ENCODE assay signal across 8 mouse cellular contexts in the genomic region with DNA sequence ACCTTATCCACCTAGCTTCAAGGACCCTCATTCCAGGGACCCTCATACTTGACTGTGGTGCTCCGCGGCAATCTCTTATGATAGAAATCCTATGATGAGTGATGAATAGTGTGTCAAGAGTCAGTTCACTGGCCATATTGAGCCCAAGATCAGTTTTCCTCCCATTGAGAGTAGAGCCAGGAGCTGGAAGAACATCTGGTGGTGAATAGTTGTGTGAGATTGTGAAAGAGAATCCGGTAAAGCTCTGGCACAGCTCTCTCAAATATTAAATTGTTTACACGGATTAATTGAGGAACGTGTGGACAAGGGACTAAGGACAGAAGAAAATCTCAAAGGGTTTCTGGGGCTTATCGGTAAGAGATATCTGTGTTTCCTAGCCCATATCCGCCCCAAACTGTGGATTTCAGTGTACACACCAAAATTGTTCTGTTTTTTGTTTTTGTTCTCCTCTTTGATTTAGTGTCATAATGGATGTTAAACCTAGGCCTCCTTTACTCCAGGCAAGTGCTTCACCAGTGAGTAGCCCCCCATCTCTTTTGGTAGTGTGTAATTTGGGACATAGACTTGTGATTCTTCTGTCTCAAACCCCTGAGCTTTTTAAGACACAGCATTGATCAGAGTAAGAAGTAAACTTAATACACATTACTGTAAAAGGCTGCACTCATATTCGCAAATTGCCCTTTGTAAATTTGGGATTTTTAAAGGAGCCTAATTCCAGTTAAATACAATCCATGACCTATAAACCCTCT. TPM values are rescaled to one million over a fixed set of nuclear protein-coding genes. Genes with fewer than 3 reads are reported as not detected.
DNase-seq lines count a peak whose midpoint lies in the region; ATAC-seq lines count a peak whose summit lies in the region.

No protein-coding gene starts in this region.

- H3K9ac ChIP-seq in heart, embryonic 11.5 days (ENCODE audit: low read depth, low read length), result no peak overlapping the region; the same call in 1 of the 2 replicates
- no peak overlapping the region for H3K9ac ChIP-seq in hindbrain, embryonic 14.5 days
- no peak overlapping the region for H3K9ac ChIP-seq in midbrain, embryonic 11.5 days (ENCODE audit: low read length)

- no peak overlapping the region; the same call in 1 of the 2 replicates for H3K27ac ChIP-seq in heart, embryonic 11.5 days (ENCODE audit: low read depth, low read length)
- H3K27ac ChIP-seq in hindbrain, embryonic 14.5 days, result peak overlapping the region; percentile 85; the same call in 1 of the 2 replicates
- no peak overlapping the region for H3K27ac ChIP-seq in midbrain, embryonic 11.5 days (ENCODE audit: low read depth, low read length)

- H3K27me3 ChIP-seq in heart, embryonic 11.5 days (ENCODE audit: control insufficient read depth, insufficient read depth, low read length), result no peaks in the 10 kb centered on the region
- no peaks in the 10 kb centered on the region for H3K27me3 ChIP-seq in hindbrain, embryonic 14.5 days (ENCODE audit: control insufficient read depth, insufficient read depth, low read length)
- no peaks in the 10 kb centered on the region for H3K27me3 ChIP-seq in midbrain, embryonic 11.5 days (ENCODE audit: control insufficient read depth, insufficient read depth, low read length)

- H3K4me3 ChIP-seq in heart, embryonic 11.5 days (ENCODE audit: low read depth, low read length), result peak overlapping the region; percentile 84
- peak overlapping the region; percentile 61 for H3K4me3 ChIP-seq in hindbrain, embryonic 14.5 days (replicated peaks; ENCODE audit: low read length)
- H3K4me3 ChIP-seq in midbrain, embryonic 11.5 days (ENCODE audit: low read depth, low read length), result peak overlapping the region; percentile 82

- no peak for DNase-seq in heart, postnatal 4 days
- DNase-seq in adipocyte (ENCODE audit: low spot score), result peak; percentile 91
- DNase-seq in hindbrain, embryonic 14.5 days (ENCODE audit: low spot score), result no peak
- no peak for DNase-seq in midbrain, embryonic 11.5 days (ENCODE audit: low spot score, missing footprints)
- DNase-seq in thymus, postnatal 36 days, result no peak
- no peak for DNase-seq in embryo, embryonic 10 days (ENCODE audit: low spot score)
- DNase-seq in lung, postnatal 25 days (ENCODE audit: low spot score), result no peak

- H3K9me3 ChIP-seq in heart, embryonic 11.5 days (replicated peaks; ENCODE audit: control insufficient read depth, low read length), result no peaks in the 10 kb centered on the region
- H3K9me3 ChIP-seq in hindbrain, embryonic 14.5 days (ENCODE audit: control insufficient read depth, low read length), result peaks cover 6% of the 10 kb centered on the region; the same call in 1 of the 2 replicates
- H3K9me3 ChIP-seq in midbrain, embryonic 11.5 days (ENCODE audit: control insufficient read depth, low read length), result no peaks in the 10 kb centered on the region

- no peaks in the 10 kb centered on the region for H3K4me1 ChIP-seq in heart, embryonic 11.5 days (ENCODE audit: control insufficient read depth, insufficient read depth, low read length)
- peaks cover 3% of the 10 kb centered on the region; the same call in 1 of the 2 replicates for H3K4me1 ChIP-seq in hindbrain, embryonic 14.5 days (replicated peaks; ENCODE audit: control insufficient read depth, insufficient read depth, low read length)
- no peaks in the 10 kb centered on the region for H3K4me1 ChIP-seq in midbrain, embryonic 11.5 days (ENCODE audit: control insufficient read depth, insufficient read depth, low read length)

- ATAC-seq in heart, embryonic 11.5 days (replicated peaks; ENCODE audit: insufficient number of reproducible peaks, low FRiP score, low TSS enrichment), result no peak
- no peak for ATAC-seq in hindbrain, embryonic 14.5 days (ENCODE audit: low FRiP score)
- peak; percentile 41 for ATAC-seq in midbrain, embryonic 11.5 days (ENCODE audit: low FRiP score)

- WGBS in heart, embryonic 11.5 days (ENCODE audit: insufficient replicate concordance), result 73% methylated on average over 8 of the region's 8 CpGs
- 78% methylated on average over 8 of the region's 8 CpGs for WGBS in hindbrain, embryonic 14.5 days
- WGBS in midbrain, embryonic 11.5 days, result 77% methylated on average over 8 of the region's 8 CpGs

- H3K4me2 ChIP-seq in heart, embryonic 11.5 days, result peak overlapping the region; percentile 76; the same call in 1 of the 2 replicates
- peak overlapping the region; percentile 73 for H3K4me2 ChIP-seq in hindbrain, embryonic 14.5 days (replicated peaks)
- H3K4me2 ChIP-seq in midbrain, embryonic 11.5 days, result no peak overlapping the region; the same call in 1 of the 2 replicates

- H3K36me3 ChIP-seq in heart, embryonic 11.5 days (ENCODE audit: control insufficient read depth, insufficient read depth, low read length), result no peaks in the 10 kb centered on the region
- H3K36me3 ChIP-seq in hindbrain, embryonic 14.5 days (replicated peaks; ENCODE audit: control insufficient read depth, insufficient read depth), result peaks cover 5% of the 10 kb centered on the region
- H3K36me3 ChIP-seq in midbrain, embryonic 11.5 days (ENCODE audit: control insufficient read depth, insufficient read depth, low read length), result no peaks in the 10 kb centered on the region

RNA-seq across cellular contexts. Expression of a gene that starts 0.4 kb away (rescaled TPM):
- 4.1 and 5.5 TPM in 2 replicates for polyA plus RNA-seq in heart, embryonic 11.5 days (2014; fragmentation: Nextera tagmentation; extraction: Ambion mirVana)
- 1 to 10 TPM; 1.7 to 2.3 TPM for total RNA-seq in heart, postnatal 4 days (2021)
- 13.2 and 13.6 TPM in 2 replicates for polyA plus RNA-seq in hindbrain, embryonic 14.5 days (2014; fragmentation: Nextera tagmentation; extraction: Ambion mirVana)
- polyA plus RNA-seq in midbrain, embryonic 11.5 days (2014; fragmentation: Nextera tagmentation; extraction: Ambion mirVana), result 8.6 and 9.0 TPM in 2 replicates

RNA-seq across cellular contexts. Expression of a gene that starts 17.8 kb away (rescaled TPM):
- polyA plus RNA-seq in heart, embryonic 11.5 days (2014; fragmentation: Nextera tagmentation; extraction: Ambion mirVana), result 1.4 and 1.7 TPM in 2 replicates
- total RNA-seq in heart, postnatal 4 days (2021), result 1 to 10 TPM in 1 of 2 experiments, under 1 TPM in 1; 0.95 to 1.5 TPM
- polyA plus RNA-seq in hindbrain, embryonic 14.5 days (2014; fragmentation: Nextera tagmentation; extraction: Ambion mirVana), result 5.2 and 7.5 TPM in 2 replicates
- 3.1 and 3.6 TPM in 2 replicates for polyA plus RNA-seq in midbrain, embryonic 11.5 days (2014; fragmentation: Nextera tagmentation; extraction: Ambion mirVana)

RNA-seq across cellular contexts. Expression of a gene that starts 33.6 kb away (rescaled TPM):
- 2.8 TPM in 2 replicates for polyA plus RNA-seq in heart, embryonic 11.5 days (2014; fragmentation: Nextera tagmentation; extraction: Ambion mirVana)
- total RNA-seq in heart, postnatal 4 days (2021), result under 1 TPM; 0.17 to 0.43 TPM
- 3.5 and 3.7 TPM in 2 replicates for polyA plus RNA-seq in hindbrain, embryonic 14.5 days (2014; fragmentation: Nextera tagmentation; extraction: Ambion mirVana)
- 3.8 and 4.1 TPM in 2 replicates for polyA plus RNA-seq in midbrain, embryonic 11.5 days (2014; fragmentation: Nextera tagmentation; extraction: Ambion mirVana)

RNA-seq across cellular contexts. Expression of a gene that starts 50.0 kb away (rescaled TPM):
- not detected in 2 replicates for polyA plus RNA-seq in heart, embryonic 11.5 days (2014; fragmentation: Nextera tagmentation; extraction: Ambion mirVana)
- not detected for total RNA-seq in heart, postnatal 4 days (2021)
- not detected in 2 replicates for polyA plus RNA-seq in hindbrain, embryonic 14.5 days (2014; fragmentation: Nextera tagmentation; extraction: Ambion mirVana)
- polyA plus RNA-seq in midbrain, embryonic 11.5 days (2014; fragmentation: Nextera tagmentation; extraction: Ambion mirVana), result not detected in 2 replicates

RNA-seq across cellular contexts. Expression of a gene that starts 58.1 kb away (rescaled TPM):
- 3.6 and 4.7 TPM in 2 replicates for polyA plus RNA-seq in heart, embryonic 11.5 days (2014; fragmentation: Nextera tagmentation; extraction: Ambion mirVana)
- total RNA-seq in heart, postnatal 4 days (2021), result 1 to 10 TPM; 2.5 to 2.8 TPM
- 8.5 and 9.2 TPM in 2 replicates for polyA plus RNA-seq in hindbrain, embryonic 14.5 days (2014; fragmentation: Nextera tagmentation; extraction: Ambion mirVana)
- 6.4 and 6.7 TPM in 2 replicates for polyA plus RNA-seq in midbrain, embryonic 11.5 days (2014; fragmentation: Nextera tagmentation; extraction: Ambion mirVana)
